Mouse (Mus musculus): ENCODE results near the gene Vmn1r172.

GRCm38 (mm10) chr7:23630422-23630821 lies 27.7 kb upstream of the Vmn1r172 start, which contains the start of gene Vmn1r171:
- TF ChIP-seq POLR2A (IDR thresholded peaks at IDR 0.05; ENCODE audit: insufficient read length, low read depth) (no peak), E2F4 (IDR thresholded peaks at IDR 0.05; ENCODE audit: insufficient read depth) (no peak), CEBPB (IDR thresholded peaks at IDR 0.05; ENCODE audit: insufficient read depth, poor library complexity, severe bottlenecking) (no peak), POLR2AphosphoS2 (IDR thresholded peaks at IDR 0.05; ENCODE audit: insufficient read length, low read depth) (no peak), MYOD1 (IDR thresholded peaks at IDR 0.05; ENCODE audit: control insufficient read depth in 1 of 3, insufficient read length in 2 of 3, low read depth in 2 of 3) (no peak), MAX (IDR thresholded peaks at IDR 0.05; ENCODE audit: low read depth) (no peak), TCF3 (IDR thresholded peaks at IDR 0.05; ENCODE audit: insufficient read length, low read depth) (no peak)

Measured in myocyte (in vitro differentiated cells).